Mouse (Mus musculus) C2C12 (cell line): Measurements from ENCODE around the gene 2410004P03Rik.

Source experiments
- CTCF ChIP-seq: IDR thresholded peaks from one replicate; pipeline ENCODE4 v1.5.1; 2011; ENCODE audit not compliant: control insufficient read depth, insufficient read depth, insufficient read length
- MAX ChIP-seq: IDR thresholded peaks from one replicate; pipeline ENCODE4 v1.6.1; 2011; ENCODE audit warnings: mild to moderate bottlenecking, control low read depth
- MYOG ChIP-seq: IDR thresholded peaks from one replicate; pipeline ENCODE4 v1.6.1; 2011; ENCODE audit not compliant: control insufficient read depth, insufficient read length; ENCODE audit errors: extremely low read depth
- USF1 ChIP-seq: IDR thresholded peaks from one replicate; pipeline ENCODE4 v1.6.1; 2011; ENCODE audit warnings: low read depth, mild to moderate bottlenecking, control low read depth, moderate library complexity

DNA sequence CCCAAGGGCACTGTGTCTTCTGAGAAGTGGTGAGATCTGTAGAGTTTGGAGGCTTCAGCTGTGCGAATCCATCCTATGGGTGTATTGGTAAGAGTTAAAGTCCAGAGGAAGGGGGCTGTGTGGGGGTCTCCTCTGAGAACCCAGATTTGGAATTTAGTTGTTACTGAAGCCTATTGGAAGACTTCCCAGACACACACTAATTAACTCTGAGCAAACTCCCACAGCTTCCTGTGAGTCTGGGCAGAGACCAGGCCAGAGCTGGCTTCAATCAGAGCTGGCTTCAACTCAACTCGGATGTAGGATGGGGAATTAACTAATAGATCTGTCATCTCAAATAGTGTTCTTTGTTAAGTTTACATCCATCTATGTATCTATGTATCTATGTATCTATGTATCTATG lies 4.2 kb upstream of the 2410004P03Rik start:
- TF ChIP-seq CTCF (no peak), MAX (no peak), USF1 (no peak), MYOG (no peak)
